Mouse (Mus musculus): ENCODE results near the gene Ccno.

- TF ChIP-seq POLR2A (IDR thresholded peaks at IDR 0.05; ENCODE audit: extremely low read depth, insufficient read depth, low read length) (no peak), CTCF (IDR thresholded peaks at IDR 0.05; ENCODE audit: low read depth, low read length) (no peak)
Measured at GRCm38 (mm10) chr13:113031351-113031750, 43.7 kb downstream of the Ccno start.
